Mouse (Mus musculus) hindbrain, postnatal 0 days (tissue): ENCODE measurements around the gene Grid2. TPM values are rescaled to one million over a fixed set of nuclear protein-coding genes. Genes with fewer than 3 reads are reported as not detected.
A peak's percentile ranks its signal among the peaks of the same experiment; 100 is the strongest.
"Not testable (repeated sequence)": the region's sequence is repeated elsewhere in the genome, so short reads cannot be mapped to it uniquely, and the experiment has no call there.

ENCODE experiments used
- ATAC-seq: fragments of 200-750 bp; cut with Nextera tagmentation; 2 replicates; pipeline ENCODE4 v1.8.0; 2017; ENCODE audit warnings: mild to moderate bottlenecking, moderate TSS enrichment, moderate library complexity
- DNase-seq: peaks from one replicate; pipeline ENCODE4 v3.0.0-alpha.2; 2015; ENCODE audit warnings: low spot score
- H3K27ac ChIP-seq: fragments of 300-500 bp; sonication (generic); 2 replicates; pipeline ENCODE4 v1.5.1; 2014; ENCODE audit warnings: mild to moderate bottlenecking
- H3K27me3 ChIP-seq: fragments of 300-500 bp; sonication (generic); 2 replicates; pipeline ENCODE4 v1.6.1; 2014; ENCODE audit warnings: low read length, mixed read lengths; ENCODE audit not compliant: insufficient read depth
- H3K36me3 ChIP-seq: fragments of 300-500 bp; sonication (generic); 2 replicates; pipeline ENCODE4 v1.6.1; 2014; ENCODE audit warnings: low read length, mixed read lengths; ENCODE audit not compliant: insufficient read depth
- H3K4me1 ChIP-seq: fragments of 300-500 bp; sonication (generic); 2 replicates; pipeline ENCODE4 v1.6.1; 2014; ENCODE audit warnings: antibody characterized with exemption, low read length, mixed read lengths; ENCODE audit not compliant: insufficient read depth
- H3K4me2 ChIP-seq: fragments of 300-500 bp; sonication (generic); 2 replicates; pipeline ENCODE4 v1.6.1; 2014; ENCODE audit warnings: low read depth, mild to moderate bottlenecking, low read length, moderate library complexity, mixed read lengths
- H3K4me3 ChIP-seq: fragments of 300-500 bp; sonication (generic); 2 replicates; pipeline ENCODE4 v1.5.1; 2014; ENCODE audit warnings: low read length
- H3K9ac ChIP-seq: fragments of 300-500 bp; sonication (generic); replicated peaks from 2 replicates; pipeline ENCODE4 v1.6.1; 2014; ENCODE audit warnings: mild to moderate bottlenecking, low read length, moderate library complexity, mixed read lengths
- H3K9me3 ChIP-seq: fragments of 300-500 bp; sonication (generic); 2 replicates; pipeline ENCODE4 v1.6.1; 2016; ENCODE audit warnings: low read length, mixed read lengths
- CTCF ChIP-seq: IDR thresholded peaks from 2 replicates; pipeline ENCODE4 v1.5.1; 2016; ENCODE audit warnings: antibody characterized with exemption, control low read depth, low read depth
- WGBS: fragments of 180-500 bp; shearing (Covaris S2); extraction: QIAGEN DNeasy Blood & Tissue Kit; methylation state at CpG from one replicate; pipeline ENCODE4 v1.1.7; 2014; 5-methylcytosine and 5-hydroxymethylcytosine counted together
- polyA plus RNA-seq: library from polyadenylated mRNA; unstranded; fragments of >200 nt; fragmentation: Nextera tagmentation; extraction: Ambion mirVana; gene quantifications from 2 replicates; pipeline ENCODE4 v1.2.1, GENCODE M21; 2015
- total RNA-seq: library from RNA; depleted of rRNA; stranded (reverse); fragments of >200 nt; gene quantifications from 2 replicates; pipeline ENCODE4 v1.2.3, GENCODE M21; 2014

The Grid2 gene
- total and polyA plus RNA-seq, 2 experiments from 2014 or later = 19.5 to 51.0 TPM

- no peak for ATAC-seq
- Histone ChIP-seq H3K4me3 (no peak overlapping the region), H3K36me3 (no peaks in the 10 kb centered on the region), H3K4me1 (no peaks in the 10 kb centered on the region), H3K27me3 (no peaks in the 10 kb centered on the region), H3K9me3 (no peaks in the 10 kb centered on the region), H3K4me2 (no peak overlapping the region), H3K27ac (no peak overlapping the region), H3K9ac (no peak overlapping the region)
- no peak for DNase-seq
- 81% methylated on average over 2 of the region's 2 CpGs for WGBS
- TF ChIP-seq CTCF = no peak
Measured at GRCm38 (mm10) chr6:63448175-63448574, 192.5 kb downstream of the Grid2 start.

- 69% methylated on average over 1 of the region's 1 CpGs for WGBS
- no peak for ATAC-seq
Measured at GRCm38 (mm10) chr6:63482141-63482540, 226.5 kb downstream of the Grid2 start.

GRCm38 (mm10) chr6:63515016-63515415 lies 259.3 kb downstream of the Grid2 start:
- Histone ChIP-seq H3K4me2 (no peak overlapping the region), H3K4me3 (no peak overlapping the region), H3K36me3 (no peaks in the 10 kb centered on the region), H3K4me1 (no peaks in the 10 kb centered on the region), H3K27ac (no peak overlapping the region), H3K9me3 (no peaks in the 10 kb centered on the region), H3K27me3 (no peaks in the 10 kb centered on the region), H3K9ac (no peak overlapping the region)
- TF ChIP-seq CTCF = no peak
- peak; percentile 13 for DNase-seq
- ATAC-seq = no peak
- 71% methylated on average over 1 of the region's 1 CpGs for WGBS

More at GRCm38 (mm10) chr6:63482141-63482540, 226.5 kb downstream of the Grid2 start:
- Histone ChIP-seq H3K4me2 (no peak overlapping the region), H3K9ac (no peak overlapping the region), H3K4me3 (no peak overlapping the region), H3K9me3 (no peaks in the 10 kb centered on the region), H3K27me3 (no peaks in the 10 kb centered on the region), H3K36me3 (no peaks in the 10 kb centered on the region), H3K4me1 (no peaks in the 10 kb centered on the region), H3K27ac (no peak overlapping the region)
- peak; percentile 17 for DNase-seq
- TF ChIP-seq CTCF = no peak

- no peak overlapping the region for H3K4me3 ChIP-seq
- ATAC-seq (no peak), DNase-seq (no peak)
- TF ChIP-seq CTCF = no peak
- no peaks in the 10 kb centered on the region for H3K9me3 ChIP-seq
- no peaks in the 10 kb centered on the region for H3K4me1 ChIP-seq
- 80% methylated on average over 6 of the region's 6 CpGs for WGBS
- H3K4me2 ChIP-seq = no peak overlapping the region
- H3K27me3 ChIP-seq = no peaks in the 10 kb centered on the region
- no peak overlapping the region for H3K9ac ChIP-seq
- H3K36me3 ChIP-seq = no peaks in the 10 kb centered on the region
- no peak overlapping the region for H3K27ac ChIP-seq
Measured at GRCm38 (mm10) chr6:63515957-63516356, 260.3 kb downstream of the Grid2 start.

GRCm38 (mm10) chr6:63531751-63532150 lies 276.1 kb downstream of the Grid2 start:
- H3K27ac ChIP-seq = no peak overlapping the region
- H3K4me2 ChIP-seq = no peak overlapping the region
- no peak for TF ChIP-seq CTCF
- DNase-seq = peak; percentile 57
- H3K36me3 ChIP-seq = no peaks in the 10 kb centered on the region
- ATAC-seq = no peak
- no peak overlapping the region for H3K4me3 ChIP-seq
- H3K4me1 ChIP-seq = no peaks in the 10 kb centered on the region
- no peak overlapping the region for H3K9ac ChIP-seq
- WGBS = 38% methylated on average over 2 of the region's 2 CpGs
- H3K27me3 ChIP-seq = no peaks in the 10 kb centered on the region
- no peaks in the 10 kb centered on the region for H3K9me3 ChIP-seq

- ATAC-seq (no peak), DNase-seq (peak; percentile 49)
- TF ChIP-seq CTCF = no peak
- Histone ChIP-seq H3K4me3 (no peak overlapping the region), H3K4me1 (no peaks in the 10 kb centered on the region), H3K36me3 (no peaks in the 10 kb centered on the region), H3K4me2 (no peak overlapping the region), H3K9ac (no peak overlapping the region), H3K27me3 (no peaks in the 10 kb centered on the region), H3K9me3 (no peaks in the 10 kb centered on the region), H3K27ac (no peak overlapping the region)
Measured at GRCm38 (mm10) chr6:63532901-63533300, 277.2 kb downstream of the Grid2 start.

GRCm38 (mm10) chr6:63547741-63548140 lies 292.1 kb downstream of the Grid2 start:
- Histone ChIP-seq H3K36me3 (no peaks in the 10 kb centered on the region), H3K4me2 (no peak overlapping the region), H3K9me3 (no peaks in the 10 kb centered on the region), H3K27ac (no peak overlapping the region), H3K4me1 (no peaks in the 10 kb centered on the region), H3K27me3 (no peaks in the 10 kb centered on the region), H3K4me3 (no peak overlapping the region), H3K9ac (no peak overlapping the region)
- 58% methylated on average over 4 of the region's 4 CpGs for WGBS
- DNase-seq (no peak), ATAC-seq (no peak)
- TF ChIP-seq CTCF = no peak

GRCm38 (mm10) chr6:63568741-63569140 lies 313.1 kb downstream of the Grid2 start:
- H3K4me1 ChIP-seq, H3K9ac ChIP-seq, DNase-seq, H3K27me3 ChIP-seq, ATAC-seq, H3K4me2 ChIP-seq, H3K4me3 ChIP-seq, H3K9me3 ChIP-seq, H3K36me3 ChIP-seq, H3K27ac ChIP-seq: not testable (repeated sequence)
- WGBS = 97% methylated on average over 1 of the region's 1 CpGs
